Mouse (Mus musculus) left cerebral cortex, adult 18-20 months (tissue): ENCODE measurements around the gene Cnga1. TPM values are rescaled to one million over a fixed set of nuclear protein-coding genes. Genes with fewer than 3 reads are reported as not detected.

ENCODE experiments used
- DNase-seq, 2 experiments: peaks; one replicate each; pipeline ENCODE4 v3.0.0; 2021 to 2022; ENCODE audit warnings: low spot score in 2 of 2, mixed read lengths in 1 of 2
- long read RNA-seq, 2 experiments: library from polyadenylated mRNA; stranded (forward); transcript quantifications; one replicate each; pipeline ENCODE4 v2.0.0; 2021
- total RNA-seq, 2 experiments: library from RNA; stranded (reverse); gene quantifications; 2 replicates each; pipeline ENCODE4 v1.2.3; 2021

The Cnga1 gene
- total RNA-seq: not detected
- long read RNA-seq, experiment 1: 0 reads
- long read RNA-seq, experiment 2: 0 reads

DNA sequence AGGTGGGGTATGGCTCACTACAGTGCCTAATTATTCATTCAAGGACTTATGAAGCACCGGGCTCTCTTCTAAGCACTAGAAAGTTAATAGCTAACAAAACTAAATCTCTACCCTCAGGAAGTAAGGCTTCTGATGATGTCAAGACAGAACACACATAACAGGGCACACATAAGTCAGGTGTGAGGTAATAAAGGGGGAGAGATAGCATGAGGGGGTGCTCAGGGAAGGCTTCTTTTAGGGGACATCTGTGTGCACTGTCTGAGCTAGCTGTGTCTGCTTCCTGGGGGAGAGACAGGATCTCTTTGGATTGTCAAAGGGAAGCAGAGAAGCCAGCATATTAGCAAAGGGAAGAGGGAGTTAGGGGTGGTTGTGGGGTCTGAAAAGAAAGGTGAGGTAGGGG, at the start of gene Cnga1:
Cnga1 (minus strand) TSS at position 101 of the 400 bp plus-strand sequence.
- no peak for DNase-seq

DNA sequence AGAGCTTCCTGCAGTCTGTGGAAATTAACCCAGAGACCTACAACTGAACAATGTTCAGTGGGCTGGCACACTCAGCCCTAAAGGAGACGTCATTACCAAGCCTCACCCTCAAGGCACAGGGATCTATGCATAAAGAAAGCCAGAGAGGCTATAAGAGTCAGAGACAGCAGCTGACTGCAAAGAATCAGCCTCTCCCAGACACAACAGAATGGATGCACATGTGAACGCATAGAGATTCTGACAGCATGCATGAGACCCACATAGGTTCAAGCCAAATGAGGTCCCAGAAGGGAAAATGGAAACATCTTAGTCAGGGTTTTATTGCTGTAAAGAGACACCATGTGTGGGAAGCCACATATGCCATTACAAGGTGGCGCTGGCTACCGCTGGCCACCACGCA, 46.4 kb upstream of the Cnga1 start:
- DNase-seq: no peak

DNA sequence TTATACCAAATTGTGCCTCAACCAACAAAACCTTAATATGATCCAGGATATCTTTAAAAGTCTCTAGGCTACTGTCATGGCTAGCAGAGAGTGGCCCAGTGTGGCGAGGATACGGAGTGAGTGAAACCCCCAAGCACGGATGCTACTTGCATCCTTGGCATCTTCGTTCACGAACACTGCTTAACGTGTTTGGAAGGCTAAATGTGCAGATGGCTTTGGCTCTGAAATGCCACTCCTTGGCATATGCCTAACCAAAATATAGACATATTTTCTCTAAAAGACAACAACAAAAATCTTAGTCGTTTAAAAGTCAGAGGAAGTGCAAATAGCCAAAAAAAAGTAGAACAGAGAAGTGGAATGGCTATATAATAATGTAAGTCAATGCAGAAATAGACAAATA, 45.5 kb upstream of the Cnga1 start:
- DNase-seq: no peak

DNA sequence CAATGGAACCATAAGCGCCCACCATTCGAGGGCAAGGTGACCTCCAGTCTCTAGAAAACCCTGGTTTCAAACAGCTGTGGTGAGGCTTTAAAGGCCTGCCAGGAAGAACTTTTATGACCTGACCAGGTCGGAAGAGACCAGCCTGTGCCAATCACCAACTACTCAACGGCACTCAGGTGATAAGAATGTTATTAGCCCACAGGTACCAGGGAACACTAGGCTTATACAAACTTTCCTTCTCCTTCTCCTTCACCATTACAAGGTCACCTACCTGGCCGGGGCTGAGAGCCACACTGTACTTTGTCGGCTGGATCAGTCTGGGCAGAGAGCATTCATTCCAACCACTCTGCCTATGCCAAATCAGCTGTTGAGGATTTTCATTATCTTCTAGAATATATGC, 37.4 kb upstream of the Cnga1 start:
- DNase-seq: no peak

DNA sequence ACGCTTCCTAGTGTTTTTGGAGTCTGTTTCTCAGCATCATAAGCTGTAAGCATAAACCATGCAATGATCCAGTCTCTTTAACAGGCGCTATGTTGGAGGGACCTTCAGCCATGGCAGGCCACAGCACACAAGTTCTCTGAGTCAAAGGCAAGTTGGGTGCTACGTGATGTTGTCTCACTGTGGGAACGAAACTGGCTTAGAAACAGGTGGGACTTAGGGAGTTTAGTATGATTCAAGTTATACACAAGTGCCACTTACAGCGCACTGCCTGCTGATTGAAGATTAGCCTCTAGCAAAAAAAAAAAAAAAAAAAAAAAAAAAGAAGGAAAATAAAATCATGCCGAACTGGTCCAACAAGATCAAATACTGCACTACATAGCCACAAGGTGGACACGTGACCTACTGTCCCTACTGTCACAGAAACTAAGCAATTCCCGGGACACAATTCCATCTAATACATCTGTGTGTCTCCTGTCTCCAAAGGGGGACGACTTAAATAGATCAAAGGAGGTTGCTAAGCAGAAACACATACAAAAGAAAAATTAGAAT, 31.0 kb upstream of the Cnga1 start:
- DNase-seq: no peak

DNA sequence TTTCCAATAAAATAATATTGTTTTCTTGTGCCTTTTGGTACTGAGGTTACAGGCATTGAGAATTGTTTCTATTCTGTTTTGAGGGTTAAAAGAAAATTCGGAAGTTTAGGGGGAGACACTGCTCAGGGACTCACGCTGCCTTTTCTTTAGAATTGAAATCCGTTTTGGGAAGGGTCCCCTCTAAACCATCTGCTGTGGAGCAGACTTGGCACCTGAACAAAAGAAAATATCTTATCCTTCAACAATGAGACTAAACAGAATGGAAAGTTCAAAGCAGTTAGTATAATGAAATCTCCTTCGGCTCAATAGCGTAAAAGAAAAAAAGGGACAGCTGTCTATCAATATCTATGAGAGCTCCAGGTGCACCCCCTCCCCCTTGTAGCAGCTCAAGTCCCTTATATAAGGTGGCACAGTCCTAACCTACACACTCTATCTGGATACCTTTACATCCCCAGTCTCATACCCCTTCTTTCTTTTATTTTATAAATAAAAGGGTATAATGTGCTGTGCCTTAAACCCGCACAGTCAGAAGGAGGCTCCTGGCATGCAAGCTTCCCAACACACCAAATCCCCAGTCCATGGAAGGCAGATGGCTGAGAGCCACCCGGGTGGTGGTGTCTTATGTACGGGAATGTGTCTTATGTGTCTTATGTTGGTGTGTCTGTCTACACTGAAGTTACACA, 27.1 kb upstream of the Cnga1 start:
- no peak for DNase-seq

DNA sequence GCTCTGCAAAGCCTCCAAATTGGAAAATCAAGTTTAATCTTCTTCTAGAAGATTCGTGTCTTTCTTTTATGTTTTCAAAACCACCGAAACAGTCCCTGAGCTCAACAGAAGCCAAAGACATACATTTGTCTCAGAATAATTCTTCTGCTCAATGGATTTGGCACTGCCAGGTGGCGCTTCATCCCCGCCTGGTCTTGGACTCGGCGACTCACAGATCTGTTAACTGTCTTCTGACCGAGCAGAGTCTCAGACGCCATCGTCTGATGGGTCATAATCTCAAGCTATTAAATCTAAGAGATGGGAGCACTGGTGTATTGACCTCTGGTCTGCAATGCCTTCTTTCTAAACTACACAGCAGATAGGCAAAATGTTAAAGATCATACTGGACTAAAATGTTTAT, 24.3 kb upstream of the Cnga1 start:
- no peak for DNase-seq

DNA sequence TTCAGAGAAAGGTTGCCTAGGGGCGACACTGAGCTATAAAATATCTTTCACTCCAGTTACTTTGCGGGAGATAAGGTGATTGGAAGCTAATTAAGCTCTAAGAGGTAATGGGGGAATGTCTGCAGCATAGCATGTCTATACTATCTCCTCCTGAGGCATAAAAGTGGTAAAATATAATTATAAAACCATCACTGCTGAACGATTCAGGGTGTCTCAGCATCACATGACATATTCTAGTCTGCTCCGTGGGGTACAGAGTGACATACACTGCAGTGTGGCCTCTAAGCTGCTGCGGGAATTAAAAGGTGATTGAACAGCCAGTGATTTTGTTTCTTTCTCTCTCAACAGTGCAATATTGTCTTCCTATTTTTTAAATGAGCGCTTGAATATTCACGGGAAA, 22.4 kb upstream of the Cnga1 start:
- no peak for DNase-seq

DNA sequence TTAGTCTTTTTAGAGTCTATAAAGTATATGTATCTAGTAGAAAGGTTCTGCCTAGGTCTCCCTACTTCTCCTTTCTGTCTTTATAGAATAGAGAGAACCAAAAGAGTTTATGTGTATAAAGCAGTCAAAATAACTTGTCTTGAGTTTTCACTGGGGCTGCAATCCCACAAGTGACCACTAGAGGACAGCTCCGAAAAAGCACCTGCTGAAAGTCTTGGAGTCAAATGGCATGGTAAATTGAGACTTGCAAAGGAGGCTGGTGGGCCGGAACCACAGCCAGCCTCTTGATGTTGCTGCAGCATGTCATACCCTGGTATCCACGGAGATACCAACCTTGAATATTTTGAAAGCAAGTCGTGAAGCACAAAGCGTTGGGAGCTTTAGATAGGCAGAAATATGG, 21.2 kb upstream of the Cnga1 start:
- peak; percentile 28 to 67 for DNase-seq

DNA sequence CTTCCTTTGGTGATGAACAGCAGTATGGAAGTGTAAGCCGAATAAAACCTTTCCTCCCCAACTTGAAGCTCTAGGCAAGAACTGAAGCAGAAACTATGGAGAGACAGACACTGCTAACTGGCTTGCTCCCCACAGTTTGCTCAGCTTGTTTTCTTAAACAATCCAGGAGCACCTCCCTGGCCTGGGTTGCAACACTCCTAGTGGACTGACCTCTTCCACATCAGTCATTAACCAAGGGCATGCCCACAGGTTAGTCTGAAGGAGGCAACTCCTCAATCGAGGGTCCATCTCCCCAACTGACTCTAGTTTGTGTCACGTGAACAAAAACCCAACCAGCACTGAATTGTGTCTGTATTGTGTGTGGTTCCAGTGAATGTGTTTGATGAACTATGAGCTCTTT, 20.8 kb upstream of the Cnga1 start:
- no peak for DNase-seq

DNA sequence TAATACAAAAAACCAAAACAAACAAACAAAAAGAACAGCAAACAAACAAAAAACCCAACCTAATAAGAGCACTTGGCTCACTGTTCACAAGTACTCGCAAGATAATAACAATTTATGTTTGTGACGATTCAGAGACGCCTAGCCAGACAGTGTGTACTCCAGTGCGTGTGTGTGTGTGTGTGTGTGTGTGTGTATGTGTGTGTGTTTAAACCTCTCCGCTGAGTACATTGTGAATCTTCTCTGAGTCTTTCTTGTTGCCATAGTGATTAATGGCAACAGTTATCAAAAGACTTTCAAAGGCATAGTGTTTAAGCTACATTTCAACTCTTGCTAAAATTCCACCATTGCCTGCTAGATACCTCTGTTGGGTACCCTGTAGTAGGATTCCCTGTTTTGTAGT, 20.1 kb upstream of the Cnga1 start:
- no peak for DNase-seq

DNA sequence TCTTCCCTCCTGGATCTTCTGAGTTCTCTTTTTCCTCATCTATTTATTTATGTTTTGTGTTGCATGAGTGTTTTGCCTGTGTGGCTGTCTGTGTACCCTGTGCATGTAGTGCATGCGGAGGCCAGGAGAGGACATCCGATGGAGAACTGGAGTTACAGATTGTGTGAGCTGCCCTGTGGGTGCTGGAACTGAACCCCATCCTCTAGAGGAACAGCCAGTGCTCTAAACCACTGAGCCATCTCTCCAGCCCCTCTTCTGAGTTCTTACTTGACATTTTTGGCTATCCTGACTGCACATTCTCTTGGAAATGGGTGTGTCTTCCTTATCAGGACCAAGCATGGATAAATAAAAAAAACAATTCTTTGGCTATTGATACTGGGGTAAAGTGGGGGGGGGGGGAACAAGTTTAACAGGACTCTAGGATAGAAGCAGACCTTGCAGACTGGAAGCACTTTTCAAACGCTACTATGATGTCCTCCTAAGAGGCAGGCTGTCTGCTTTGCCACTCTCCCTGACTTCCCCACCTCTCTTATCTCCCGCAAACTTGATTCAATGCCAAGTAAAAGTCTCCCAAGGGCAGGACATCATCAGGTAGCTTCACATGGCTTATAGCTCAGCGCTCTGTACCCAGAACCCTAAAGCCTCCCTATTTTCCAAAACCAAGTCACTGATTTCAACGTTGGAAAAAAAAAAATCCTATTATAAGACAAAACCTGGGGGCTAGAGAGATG, 17.1 kb upstream of the Cnga1 start:
- DNase-seq: no peak

DNA sequence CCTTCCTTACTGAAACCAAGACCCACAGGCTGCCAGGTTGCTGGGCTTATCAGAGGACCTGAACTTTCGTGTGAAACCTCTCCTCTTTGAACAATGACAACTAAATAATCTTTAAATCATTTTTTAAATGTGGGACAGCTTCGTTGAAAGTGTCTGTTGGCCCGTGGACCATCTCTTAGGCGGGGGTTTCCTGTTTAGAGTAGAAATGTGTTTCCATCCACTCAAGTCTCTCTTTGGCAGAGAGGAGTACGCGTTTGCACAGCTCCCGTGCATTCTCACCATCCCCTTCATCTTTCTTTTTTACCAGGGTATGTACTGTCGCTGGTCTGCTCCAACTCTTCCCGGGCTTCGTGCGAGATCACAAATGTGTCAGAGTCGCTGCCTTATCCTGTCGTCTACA, 14.3 kb upstream of the Cnga1 start:
- DNase-seq: no peak

DNA sequence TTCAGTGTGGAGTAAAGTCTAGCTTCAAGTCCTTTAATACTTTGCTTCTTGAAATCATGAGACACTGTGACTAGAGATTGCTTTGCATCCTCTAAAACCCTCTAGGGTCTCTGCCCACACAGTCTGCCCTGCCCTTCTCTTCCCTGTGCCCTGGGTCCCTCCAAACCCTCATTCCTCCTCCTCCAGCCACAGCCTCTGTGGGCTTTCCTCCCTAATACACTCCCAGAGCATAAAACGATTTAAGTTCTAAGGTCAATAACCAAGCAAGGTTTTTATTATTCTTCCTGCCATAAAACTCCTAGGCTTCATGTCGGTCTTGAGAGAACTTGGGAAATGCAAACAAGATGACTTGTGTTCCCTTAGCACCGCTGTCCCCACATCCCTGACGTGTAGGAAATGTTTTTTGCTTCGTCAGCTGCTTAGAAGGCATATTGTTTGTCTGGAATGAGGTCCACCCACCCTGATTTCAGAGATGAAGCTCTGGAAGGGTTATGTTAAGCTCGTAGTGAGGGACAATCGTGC, 12.3 kb upstream of the Cnga1 start:
- DNase-seq: no peak

DNA sequence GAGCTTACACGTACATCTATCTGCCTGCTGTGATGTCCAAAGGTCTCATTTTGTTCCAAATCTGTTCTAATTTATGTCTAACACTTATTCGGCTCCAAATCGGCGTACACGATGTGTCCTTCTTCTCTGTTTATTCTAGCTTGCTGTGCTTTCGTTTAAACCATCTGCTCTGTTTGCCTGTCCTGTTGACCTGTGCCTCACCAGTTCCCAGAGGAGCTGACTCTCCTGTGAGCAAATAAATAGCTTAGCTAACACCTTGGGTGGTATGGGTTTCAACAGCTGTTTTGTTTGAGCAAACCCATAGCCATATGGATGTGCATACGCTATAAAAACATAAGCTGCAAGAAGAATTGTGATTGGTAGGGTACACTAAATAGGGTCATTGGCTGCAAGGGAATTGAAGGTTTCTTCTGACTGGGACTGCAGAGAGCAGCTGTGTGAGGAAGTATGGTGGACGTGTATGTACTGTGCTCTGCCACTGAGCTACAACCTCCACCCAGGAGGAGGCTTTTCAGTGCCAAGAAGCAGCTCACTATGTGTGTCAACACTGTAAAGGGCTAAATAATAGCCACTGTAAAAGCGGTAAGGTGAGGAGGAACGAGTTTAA, 9.1 kb upstream of the Cnga1 start:
- no peak for DNase-seq

DNA sequence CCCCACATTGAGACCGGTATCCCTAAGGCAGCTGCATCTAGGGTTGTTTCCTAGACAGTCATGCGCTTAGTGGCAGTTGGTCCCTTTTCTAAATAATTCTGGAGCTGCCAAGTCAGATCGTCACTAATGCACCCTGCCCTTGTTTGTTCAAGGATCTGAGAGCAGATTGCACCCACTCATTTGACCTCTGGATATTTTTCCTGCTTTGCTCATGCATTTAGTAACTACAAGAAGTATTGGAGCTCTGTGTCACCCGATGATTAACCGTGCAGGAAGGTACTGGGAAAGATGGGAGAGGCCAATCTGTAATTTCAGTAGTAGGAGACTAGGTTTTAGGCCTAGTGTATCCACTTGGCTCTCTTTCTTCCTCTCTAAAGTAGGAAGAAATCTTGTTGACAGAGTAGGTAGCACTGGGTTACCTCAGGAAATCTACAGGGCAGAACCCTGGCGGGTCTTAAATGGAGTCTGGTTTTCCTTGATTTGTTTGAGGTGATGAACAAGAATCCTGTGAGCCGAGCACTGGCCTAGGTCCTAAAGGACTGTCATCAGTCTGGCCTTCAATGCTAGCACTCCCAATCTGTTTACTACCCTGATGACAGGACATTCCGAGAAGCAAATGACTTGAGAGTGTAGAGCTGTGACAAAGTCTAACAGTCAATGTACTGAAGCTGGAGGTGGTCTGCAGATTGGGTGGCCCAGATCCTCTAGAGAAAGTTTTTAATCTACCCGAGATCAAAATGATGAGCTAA, 5.1 kb upstream of the Cnga1 start:
- no peak for DNase-seq

DNA sequence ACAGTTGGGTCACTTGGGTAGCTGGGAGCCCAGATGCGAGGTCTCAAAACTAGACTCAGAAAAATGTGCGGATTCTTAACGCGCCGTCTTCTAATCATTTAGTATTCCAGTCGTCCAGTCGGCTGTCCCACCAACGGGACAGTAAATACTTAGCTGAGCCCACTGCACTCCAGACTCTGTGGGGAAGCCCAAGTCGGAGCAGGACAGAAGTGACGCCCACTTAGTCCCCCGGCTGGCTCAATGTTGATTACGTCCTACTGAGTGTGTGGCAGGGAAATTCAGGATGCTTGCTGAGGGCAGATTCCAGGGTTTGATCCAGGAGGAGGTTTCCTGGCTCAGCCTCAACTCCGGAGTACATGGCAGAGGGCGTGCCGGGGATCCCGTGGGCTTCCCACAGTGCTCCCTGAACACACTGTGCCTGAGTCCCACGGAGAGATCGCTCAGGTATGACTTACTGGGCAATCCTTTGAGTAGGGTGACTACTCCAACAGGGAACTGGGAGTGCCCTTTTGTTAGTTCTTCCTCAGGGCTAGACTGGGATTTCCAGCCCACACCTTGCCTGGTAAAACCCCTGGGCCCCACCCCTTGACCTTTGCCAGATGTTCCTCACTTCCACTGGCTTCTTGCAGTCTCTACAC, 4.0 kb upstream of the Cnga1 start:
- no peak for DNase-seq

DNA sequence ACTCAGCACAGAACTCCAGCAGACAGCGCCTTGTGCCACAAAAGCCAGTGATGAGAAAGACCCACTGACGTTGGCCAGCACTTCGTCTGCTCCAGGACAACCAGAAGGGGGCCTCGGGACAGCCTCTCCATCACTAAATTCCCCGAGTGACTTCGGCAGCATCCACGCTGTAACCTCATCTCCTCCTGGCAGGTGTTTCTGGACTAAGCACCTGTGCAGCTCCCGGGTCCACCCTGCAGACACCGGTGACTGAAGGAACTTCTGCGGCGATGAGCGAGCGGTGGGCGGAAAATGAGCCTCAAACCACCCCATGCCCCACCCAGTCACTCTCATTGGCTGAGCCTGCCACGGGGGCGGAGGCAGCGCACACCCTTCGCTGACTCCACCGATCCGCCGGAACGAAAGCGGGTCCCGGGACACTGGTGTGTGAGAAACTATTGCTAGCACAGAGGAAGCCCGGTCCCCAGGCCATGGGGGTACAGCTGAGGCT, 3.4 kb upstream of the Cnga1 start, which contains the start of gene Nipal1:
Nipal1 (plus strand) TSS at position 378 of the 490 bp plus-strand sequence.
- DNase-seq: peak; percentile 15 to 16

DNA sequence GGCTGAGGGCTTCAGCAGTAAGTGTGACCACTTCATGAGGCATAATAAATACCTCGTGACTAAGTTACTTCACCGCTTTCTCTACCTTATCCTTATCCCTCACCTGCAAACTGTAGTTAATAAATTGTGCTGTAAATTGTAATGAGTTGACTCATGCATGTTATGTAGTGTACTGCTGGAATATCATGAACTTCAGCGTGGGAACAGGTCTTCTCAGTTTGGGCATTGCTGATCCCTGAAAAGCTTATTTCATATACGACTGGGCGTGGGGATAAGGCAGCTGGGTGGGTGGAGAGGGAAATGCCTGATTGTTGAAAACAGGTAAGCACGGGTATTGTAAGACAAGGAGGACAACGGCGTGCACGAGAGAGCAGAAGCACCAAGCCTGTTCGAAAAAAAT, 2.9 kb upstream of the Cnga1 start:
- DNase-seq: no peak

DNA sequence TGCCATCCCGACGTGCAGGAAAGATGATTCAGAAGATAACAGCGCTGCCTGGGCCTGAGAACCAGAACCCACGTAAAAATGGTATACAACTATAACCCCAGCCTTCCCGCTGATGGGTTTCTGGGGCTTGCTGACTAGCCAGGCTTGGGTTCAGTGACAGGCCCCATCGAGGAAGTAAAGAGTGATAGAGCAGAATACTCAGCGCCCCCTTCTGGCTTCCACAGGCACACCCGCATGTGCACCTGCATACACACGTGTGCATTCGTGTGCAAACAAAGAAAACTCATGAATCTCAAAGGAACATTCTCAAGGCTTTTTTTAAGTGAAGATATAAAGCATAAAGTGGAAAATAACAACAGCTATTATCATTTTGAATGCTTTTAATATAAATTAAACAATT, 2.1 kb upstream of the Cnga1 start:
- DNase-seq: no peak

DNA sequence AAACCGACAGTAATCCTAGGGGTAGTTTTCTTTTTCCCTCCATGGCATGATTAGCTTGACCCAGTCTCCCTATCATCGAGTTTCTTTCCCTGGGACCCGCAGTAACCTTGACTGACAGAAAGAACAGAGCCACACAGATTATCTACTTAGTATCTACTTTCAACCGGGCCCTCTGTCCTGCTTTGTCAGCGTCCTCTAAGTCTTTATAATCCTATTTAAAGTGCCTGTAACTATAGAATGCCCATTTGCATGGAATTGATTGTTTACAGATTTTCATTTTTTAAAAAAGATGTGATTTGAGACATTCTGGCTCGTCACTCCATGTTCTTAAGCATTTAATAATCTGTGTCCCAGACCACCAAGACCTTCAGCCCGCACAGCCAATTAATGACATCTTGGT, 420 bp downstream of the Cnga1 start:
- DNase-seq: no peak
